Mouse (Mus musculus) hindbrain, postnatal 0 days (tissue): Measurements from ENCODE around the gene Ubr2. TPM values are rescaled to one million over a fixed set of nuclear protein-coding genes. Genes with fewer than 3 reads are reported as not detected.
A peak's percentile ranks its signal among the peaks of the same experiment; 100 is the strongest.

ENCODE experiments used
- ATAC-seq: fragments of 200-750 bp; cut with Nextera tagmentation; 2 replicates; pipeline ENCODE4 v1.8.0; 2017; ENCODE audit warnings: mild to moderate bottlenecking, moderate TSS enrichment, moderate library complexity
- DNase-seq: peaks from one replicate; pipeline ENCODE4 v3.0.0-alpha.2; 2015; ENCODE audit warnings: low spot score
- H3K27ac ChIP-seq: fragments of 300-500 bp; sonication (generic); 2 replicates; pipeline ENCODE4 v1.5.1; 2014; ENCODE audit warnings: mild to moderate bottlenecking
- H3K27me3 ChIP-seq: fragments of 300-500 bp; sonication (generic); 2 replicates; pipeline ENCODE4 v1.6.1; 2014; ENCODE audit warnings: low read length, mixed read lengths; ENCODE audit not compliant: insufficient read depth
- H3K36me3 ChIP-seq: fragments of 300-500 bp; sonication (generic); 2 replicates; pipeline ENCODE4 v1.6.1; 2014; ENCODE audit warnings: low read length, mixed read lengths; ENCODE audit not compliant: insufficient read depth
- H3K4me1 ChIP-seq: fragments of 300-500 bp; sonication (generic); 2 replicates; pipeline ENCODE4 v1.6.1; 2014; ENCODE audit warnings: antibody characterized with exemption, low read length, mixed read lengths; ENCODE audit not compliant: insufficient read depth
- H3K4me2 ChIP-seq: fragments of 300-500 bp; sonication (generic); 2 replicates; pipeline ENCODE4 v1.6.1; 2014; ENCODE audit warnings: low read depth, mild to moderate bottlenecking, low read length, moderate library complexity, mixed read lengths
- H3K4me3 ChIP-seq: fragments of 300-500 bp; sonication (generic); 2 replicates; pipeline ENCODE4 v1.5.1; 2014; ENCODE audit warnings: low read length
- H3K9ac ChIP-seq: fragments of 300-500 bp; sonication (generic); replicated peaks from 2 replicates; pipeline ENCODE4 v1.6.1; 2014; ENCODE audit warnings: mild to moderate bottlenecking, low read length, moderate library complexity, mixed read lengths
- H3K9me3 ChIP-seq: fragments of 300-500 bp; sonication (generic); 2 replicates; pipeline ENCODE4 v1.6.1; 2016; ENCODE audit warnings: low read length, mixed read lengths
- CTCF ChIP-seq: IDR thresholded peaks from 2 replicates; pipeline ENCODE4 v1.5.1; 2016; ENCODE audit warnings: antibody characterized with exemption, control low read depth, low read depth
- WGBS: fragments of 180-500 bp; shearing (Covaris S2); extraction: QIAGEN DNeasy Blood & Tissue Kit; methylation state at CpG from one replicate; pipeline ENCODE4 v1.1.7; 2014; 5-methylcytosine and 5-hydroxymethylcytosine counted together
- polyA plus RNA-seq: library from polyadenylated mRNA; unstranded; fragments of >200 nt; fragmentation: Nextera tagmentation; extraction: Ambion mirVana; gene quantifications from 2 replicates; pipeline ENCODE4 v1.2.1, GENCODE M21; 2015
- total RNA-seq: library from RNA; depleted of rRNA; stranded (reverse); fragments of >200 nt; gene quantifications from 2 replicates; pipeline ENCODE4 v1.2.3, GENCODE M21; 2014

Gene Ubr2
- total and polyA plus RNA-seq, 2 experiments from 2014 or later = 8.7 to 33.0 TPM

- Histone ChIP-seq H3K27me3 (no peaks in the 10 kb centered on the region), H3K4me2 (no peak overlapping the region), H3K9me3 (no peaks in the 10 kb centered on the region), H3K4me1 (peaks cover 10% of the 10 kb centered on the region; the same call in 1 of the 2 replicates), H3K4me3 (no peak overlapping the region), H3K9ac (no peak overlapping the region), H3K27ac (no peak overlapping the region), H3K36me3 (no peaks in the 10 kb centered on the region)
- 48% methylated on average over 7 of the region's 7 CpGs for WGBS
- ATAC-seq (no peak), DNase-seq (peak; percentile 44)
- TF ChIP-seq CTCF = peak; percentile 36
Measured at GRCm38 (mm10) chr17:47005741-47006405, 4.5 kb downstream of the Ubr2 start.

DNA sequence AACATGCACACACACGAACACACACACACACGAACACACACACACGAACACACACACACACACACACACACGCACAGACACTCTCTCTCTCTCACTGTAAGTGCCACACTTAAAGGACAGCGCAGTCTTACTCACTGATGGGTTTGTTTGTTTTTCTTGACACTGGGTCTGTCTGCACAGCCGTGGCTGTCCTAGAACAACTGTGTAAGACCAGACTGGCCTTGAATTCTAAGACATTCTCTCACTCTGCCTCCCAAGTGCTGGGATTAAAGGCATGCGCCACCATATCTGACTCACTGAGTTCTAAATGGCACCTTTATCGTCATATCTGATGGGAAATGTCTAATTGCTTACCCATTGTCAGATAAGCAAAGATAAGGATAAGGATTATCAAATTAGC lies 7.1 kb downstream of the Ubr2 start:
- H3K36me3 ChIP-seq = peaks cover 15% of the 10 kb centered on the region
- TF ChIP-seq CTCF = no peak
- H3K9ac ChIP-seq = no peak overlapping the region
- no peak overlapping the region for H3K4me3 ChIP-seq
- 87% methylated on average over 8 of the region's 8 CpGs for WGBS
- ATAC-seq (no peak), DNase-seq (no peak)
- H3K4me1 ChIP-seq = 0 out of 2 replicates have a peak, but pooled peaks cover 3% of the 10 kb centered on the region
- no peaks in the 10 kb centered on the region for H3K27me3 ChIP-seq
- no peak overlapping the region for H3K27ac ChIP-seq
- H3K9me3 ChIP-seq = no peaks in the 10 kb centered on the region
- no peak overlapping the region for H3K4me2 ChIP-seq

- no peak for DNase-seq
- no peak overlapping the region for H3K4me3 ChIP-seq
Measured at GRCm38 (mm10) chr17:47002401-47002800, 8.0 kb downstream of the Ubr2 start.

DNA sequence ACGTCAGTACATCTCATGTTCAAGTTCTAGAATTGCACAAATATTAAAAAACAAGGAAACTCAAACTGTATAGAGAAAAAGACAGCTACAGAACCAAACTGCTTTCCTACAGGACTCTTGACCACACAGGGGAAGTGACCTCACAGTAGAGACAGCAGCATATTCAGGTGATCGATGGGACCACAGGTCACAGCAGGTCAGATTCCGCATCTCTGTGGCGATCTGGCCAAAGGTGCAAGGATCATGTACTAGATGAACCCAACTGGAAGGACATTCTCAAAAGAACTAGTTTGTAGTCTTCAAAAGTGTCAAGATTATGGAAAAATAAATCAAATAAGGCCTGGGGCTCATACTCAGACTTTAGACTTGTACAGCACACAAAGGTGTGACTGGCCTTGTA lies 11.5 kb downstream of the Ubr2 start:
- no peak overlapping the region for H3K4me2 ChIP-seq
- TF ChIP-seq CTCF = no peak

More at GRCm38 (mm10) chr17:47002401-47002800, 8.0 kb downstream of the Ubr2 start:
- Histone ChIP-seq H3K36me3 (peaks cover 20% of the 10 kb centered on the region), H3K9ac (no peak overlapping the region), H3K27me3 (no peaks in the 10 kb centered on the region), H3K4me2 (no peak overlapping the region), H3K4me1 (no peaks in the 10 kb centered on the region), H3K9me3 (no peaks in the 10 kb centered on the region), H3K27ac (no peak overlapping the region)
- TF ChIP-seq CTCF = no peak
- no peak for ATAC-seq
- 86% methylated on average over 5 of the region's 5 CpGs for WGBS

GRCm38 (mm10) chr17:46996484-46996883 lies 13.9 kb downstream of the Ubr2 start:
- TF ChIP-seq CTCF = no peak
- Histone ChIP-seq H3K9me3 (no peaks in the 10 kb centered on the region), H3K27me3 (no peaks in the 10 kb centered on the region), H3K9ac (no peak overlapping the region), H3K4me1 (no peaks in the 10 kb centered on the region), H3K27ac (no peak overlapping the region), H3K4me3 (no peak overlapping the region), H3K36me3 (peaks cover 27% of the 10 kb centered on the region), H3K4me2 (no peak overlapping the region)
- ATAC-seq (no peak), DNase-seq (no peak)
- 77% methylated on average over 7 of the region's 7 CpGs for WGBS

More for the DNA sequence above, 11.5 kb downstream of the Ubr2 start:
- ATAC-seq (no peak), DNase-seq (no peak)
- H3K9ac ChIP-seq = no peak overlapping the region
- peaks cover 20% of the 10 kb centered on the region for H3K36me3 ChIP-seq
- WGBS = 93% methylated on average over 4 of the region's 4 CpGs
- H3K4me1 ChIP-seq = no peaks in the 10 kb centered on the region
- H3K27ac ChIP-seq = no peak overlapping the region
- no peaks in the 10 kb centered on the region for H3K27me3 ChIP-seq
- no peak overlapping the region for H3K4me3 ChIP-seq
- no peaks in the 10 kb centered on the region for H3K9me3 ChIP-seq

DNA sequence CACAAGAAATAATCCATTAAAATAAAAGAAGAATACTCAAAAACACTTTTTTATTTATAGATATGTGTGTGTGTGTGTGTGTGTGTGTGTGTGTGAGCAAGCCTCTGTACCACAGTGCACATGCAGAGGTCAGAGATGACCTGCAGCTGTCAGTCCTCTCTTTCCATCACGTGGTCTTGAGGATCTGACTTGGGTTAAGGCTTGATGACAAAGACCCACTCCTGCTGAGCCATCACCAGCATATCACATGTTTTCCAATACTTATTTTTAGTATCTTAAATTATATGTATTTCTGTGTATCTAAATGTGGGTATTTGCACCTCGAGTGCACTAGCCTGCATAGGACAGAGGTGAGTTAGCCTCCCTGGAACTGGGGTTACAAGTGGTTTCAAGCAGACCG lies 14.7 kb downstream of the Ubr2 start:
- peaks cover 29% of the 10 kb centered on the region for H3K36me3 ChIP-seq
- no peak overlapping the region for H3K27ac ChIP-seq
- H3K27me3 ChIP-seq = no peaks in the 10 kb centered on the region
- TF ChIP-seq CTCF = no peak
- ATAC-seq = no peak
- H3K9me3 ChIP-seq = no peaks in the 10 kb centered on the region
- no peak overlapping the region for H3K4me3 ChIP-seq
- H3K9ac ChIP-seq = no peak overlapping the region
- H3K4me2 ChIP-seq = no peak overlapping the region
- no peak for DNase-seq
- no peaks in the 10 kb centered on the region for H3K4me1 ChIP-seq
- 89% methylated on average over 3 of the region's 3 CpGs for WGBS

DNA sequence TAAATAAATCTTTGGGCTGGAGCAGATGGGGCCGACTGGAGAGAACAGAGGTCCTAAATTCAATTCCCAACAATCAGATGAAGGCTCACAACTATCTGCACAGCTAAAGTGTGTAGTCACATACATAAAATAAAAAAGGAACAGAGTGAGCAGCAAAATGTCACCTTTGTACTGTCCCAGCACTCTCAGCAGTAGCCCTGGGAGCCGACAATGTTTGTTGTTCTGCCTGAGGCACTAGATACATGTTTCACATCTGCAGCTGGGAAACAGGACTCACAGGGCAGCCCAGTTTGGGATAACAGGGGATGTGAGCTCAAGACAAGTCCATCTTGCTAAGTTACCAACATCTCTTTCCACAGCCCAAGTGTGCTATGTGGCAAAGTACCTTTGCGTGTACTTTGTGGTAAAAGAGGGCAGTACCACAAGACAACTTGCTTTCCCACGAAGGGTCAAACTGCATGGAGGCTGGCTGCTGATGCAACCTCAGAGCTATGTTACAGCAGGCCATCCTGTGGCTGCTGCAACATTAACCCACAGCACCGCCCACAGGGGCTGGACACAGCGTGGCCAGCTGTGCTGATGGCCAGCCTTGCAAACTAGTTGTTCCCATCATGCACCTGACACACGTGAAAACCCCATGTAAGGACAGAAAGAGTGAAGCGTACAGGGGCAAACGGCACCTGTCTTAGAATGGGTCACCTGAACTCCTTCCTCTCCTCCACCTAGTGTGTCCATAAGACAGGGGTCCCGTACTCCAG lies 15.5 kb downstream of the Ubr2 start:
- Histone ChIP-seq H3K4me1 (no peaks in the 10 kb centered on the region), H3K4me2 (no peak overlapping the region), H3K4me3 (no peak overlapping the region), H3K36me3 (peaks cover 29% of the 10 kb centered on the region), H3K9me3 (no peaks in the 10 kb centered on the region), H3K9ac (no peak overlapping the region), H3K27ac (no peak overlapping the region), H3K27me3 (no peaks in the 10 kb centered on the region)
- DNase-seq (no peak), ATAC-seq (no peak)
- WGBS = 86% methylated on average over 10 of the region's 10 CpGs
- no peak for TF ChIP-seq CTCF
